Comparison of ENCODE assay signal across 17 mouse cellular contexts in the genomic region with DNA sequence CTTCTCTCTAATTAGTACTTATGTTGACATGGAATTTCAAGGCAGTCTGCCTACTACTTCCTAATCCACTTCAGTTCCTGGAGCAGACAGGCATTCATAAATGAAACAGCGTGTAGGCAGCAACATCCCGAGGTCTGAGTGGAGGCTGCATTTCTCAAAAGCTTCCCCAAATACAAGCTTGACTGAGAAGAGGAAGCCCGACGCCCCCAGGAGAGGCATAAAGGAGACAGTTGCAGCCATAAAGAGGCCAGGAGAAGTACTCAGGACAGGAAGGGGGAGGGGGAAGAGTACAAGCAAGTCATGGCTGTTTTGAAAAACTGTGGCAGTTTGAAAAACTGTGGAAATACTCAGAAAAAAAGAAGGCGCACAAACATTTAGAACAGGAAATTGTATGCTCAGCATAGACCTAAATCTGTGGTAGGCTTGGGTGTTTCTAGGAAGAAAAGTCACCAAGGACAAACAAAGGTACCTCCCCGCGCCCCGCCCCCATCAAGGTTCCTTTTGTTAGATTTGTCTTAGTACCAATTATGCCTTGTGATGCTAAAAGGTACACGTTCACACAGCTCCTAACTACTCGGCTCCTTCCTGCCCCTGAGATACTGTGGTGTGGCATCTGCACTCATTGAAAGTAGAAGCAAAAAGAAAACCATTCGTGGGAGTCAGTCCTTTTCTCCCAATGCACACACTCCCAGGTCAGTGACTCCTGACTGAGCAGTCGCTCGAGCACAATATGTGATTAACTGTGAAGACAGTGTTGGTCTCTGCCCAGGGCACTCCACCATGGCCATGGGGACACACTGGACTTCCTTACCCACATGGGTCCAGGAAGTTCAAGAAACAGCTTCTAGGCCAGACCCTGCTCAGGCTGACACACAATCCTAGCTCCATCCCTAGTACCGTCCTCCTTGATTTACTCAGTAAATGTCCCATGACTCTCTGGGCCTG.
DNase-seq lines count a peak whose midpoint lies in the region; ATAC-seq and TF ChIP-seq lines count a peak whose summit lies in the region.
"Had no signal": no experiment of that assay in that cellular context is flagged by ENCODE, and none has a peak within 500 bp of the region (broad histone marks: within the 10 kb centered on the region; RNA-seq: fewer than 3 reads in every experiment).

No protein-coding gene starts in this region.

- no peak for TF ChIP-seq CTCF in lung, embryonic 14.5 days (IDR thresholded peaks at IDR 0.05; ENCODE audit: low read depth)
- no peak for TF ChIP-seq CTCF in lung, adult 2 months (IDR thresholded peaks at IDR 0.05; ENCODE audit: insufficient read depth, low read length)

- H3K27me3 ChIP-seq in lung, embryonic 14.5 days (ENCODE audit: insufficient read depth, low read length), result no peaks in the 10 kb centered on the region
- no peaks in the 10 kb centered on the region for H3K27me3 ChIP-seq in embryonic facial prominence, embryonic 12.5 days
- peaks cover 7% of the 10 kb centered on the region for H3K27me3 ChIP-seq in megakaryocyte, embryonic 14.5 days (replicated peaks)
- H3K27me3 ChIP-seq: midbrain, embryonic 13.5 days; neural tube, embryonic 15.5 days; stomach, embryonic 15.5 days had no signal

- no peaks in the 10 kb centered on the region; the same call in 1 of the 2 replicates for H3K4me1 ChIP-seq in lung, embryonic 14.5 days (ENCODE audit: insufficient read depth)
- H3K4me1 ChIP-seq in lung, adult 2 months (ENCODE audit: control insufficient read depth, insufficient read depth, low read length), result no peaks in the 10 kb centered on the region
- peaks cover 15% of the 10 kb centered on the region for H3K4me1 ChIP-seq in embryonic facial prominence, embryonic 12.5 days
- peaks cover 25% of the 10 kb centered on the region for H3K4me1 ChIP-seq in megakaryocyte, embryonic 14.5 days

- peak; percentile 11 for DNase-seq in gastrocnemius, postnatal 14 days
- no peak for DNase-seq in gastrocnemius, postnatal 25 days
- DNase-seq in lung, embryonic 14.5 days, result peak; percentile 13
- no peak for DNase-seq in lung, adult 2 months
- DNase-seq in adrenal gland, adult (ENCODE audit: inconsistent age in 2 of 2, low spot score in 1 of 2), result no peak
- DNase-seq in right cerebral cortex, postnatal 10 days (ENCODE audit: low spot score in 2 of 2), result no peak
- DNase-seq: adrenal gland, postnatal 10 days; cerebellum, adult 8-10 months; heart, postnatal 14 days; lung, adult 18-20 months; right cerebral cortex, postnatal 4 days had no signal

- WGBS in lung, embryonic 14.5 days, result 57% methylated on average over 14 of the region's 14 CpGs
- WGBS in lung, adult 2 months, result 60% methylated on average over 14 of the region's 14 CpGs
- 55% methylated on average over 14 of the region's 14 CpGs for WGBS in embryonic facial prominence, embryonic 12.5 days

- intact Hi-C loops in gastrocnemius, postnatal 14 days (cut with DNase I; ENCODE audit: low total_unique reads), result no loop called here

- no peak for TF ChIP-seq POLR2A in lung, adult 2 months (IDR thresholded peaks at IDR 0.05; ENCODE audit: borderline replicate concordance, extremely low read depth, low read depth, low read length)

- 0 out of 2 replicates have a peak overlapping the region, but pooled peaks have one; percentile 20 for H3K27ac ChIP-seq in lung, embryonic 14.5 days (ENCODE audit: low read depth)
- H3K27ac ChIP-seq in embryonic facial prominence, embryonic 12.5 days, result peak overlapping the region; percentile 57
- H3K27ac ChIP-seq: midbrain, embryonic 13.5 days; neural tube, embryonic 15.5 days; stomach, embryonic 15.5 days had no signal

- no peak overlapping the region for H3K4me2 ChIP-seq in lung, embryonic 14.5 days
- no peak overlapping the region for H3K4me2 ChIP-seq in embryonic facial prominence, embryonic 12.5 days (replicated peaks)
- H3K4me2 ChIP-seq: midbrain, embryonic 13.5 days; neural tube, embryonic 15.5 days; stomach, embryonic 15.5 days had no signal

- no peaks in the 10 kb centered on the region for H3K9me3 ChIP-seq in lung, embryonic 14.5 days (ENCODE audit: low read depth, low read length)
- no peaks in the 10 kb centered on the region for H3K9me3 ChIP-seq in embryonic facial prominence, embryonic 12.5 days
- no peaks in the 10 kb centered on the region for H3K9me3 ChIP-seq in megakaryocyte, embryonic 14.5 days
- H3K9me3 ChIP-seq: midbrain, embryonic 13.5 days; neural tube, embryonic 15.5 days; stomach, embryonic 15.5 days had no signal

- H3K9ac ChIP-seq in lung, embryonic 14.5 days, result no peak overlapping the region
- no peak overlapping the region for H3K9ac ChIP-seq in embryonic facial prominence, embryonic 12.5 days
- H3K9ac ChIP-seq: midbrain, embryonic 13.5 days; neural tube, embryonic 15.5 days; stomach, embryonic 15.5 days had no signal

- no peak for ATAC-seq in lung, embryonic 14.5 days (ENCODE audit: insufficient read depth)
- ATAC-seq in embryonic facial prominence, embryonic 12.5 days (ENCODE audit: insufficient number of reproducible peaks, insufficient read depth, low FRiP score, low TSS enrichment), result no peak
- ATAC-seq: intestine, postnatal 0 days; midbrain, embryonic 13.5 days had no signal

- no peak overlapping the region for H3K4me3 ChIP-seq in lung, embryonic 14.5 days (ENCODE audit: low read depth, low read length)
- H3K4me3 ChIP-seq in lung, adult 2 months (replicated peaks; ENCODE audit: extremely low read depth, low read depth, low read length), result no peak overlapping the region
- no peak overlapping the region for H3K4me3 ChIP-seq in embryonic facial prominence, embryonic 12.5 days
- H3K4me3 ChIP-seq in megakaryocyte, embryonic 14.5 days (replicated peaks), result peak overlapping the region; percentile 16
- H3K4me3 ChIP-seq: midbrain, embryonic 13.5 days; neural tube, embryonic 15.5 days; stomach, embryonic 15.5 days had no signal

- no peaks in the 10 kb centered on the region for H3K36me3 ChIP-seq in lung, embryonic 14.5 days (ENCODE audit: insufficient read depth)
- H3K36me3 ChIP-seq in embryonic facial prominence, embryonic 12.5 days, result no peaks in the 10 kb centered on the region
- no peaks in the 10 kb centered on the region for H3K36me3 ChIP-seq in megakaryocyte, embryonic 14.5 days (replicated peaks; ENCODE audit: low read length)
- H3K36me3 ChIP-seq: midbrain, embryonic 13.5 days; neural tube, embryonic 15.5 days; stomach, embryonic 15.5 days had no signal

Comparison
In these comparisons a context has a peak if more than half of its experiments do, and no peak if none do; other contexts are left out.
1. DNase-seq: peak in gastrocnemius, postnatal 14 days (single experiment) and lung, embryonic 14.5 days (single experiment); none in gastrocnemius, postnatal 25 days (single experiment), lung, adult 2 months (single experiment), adrenal gland, adult (0 of 2) and right cerebral cortex, postnatal 10 days (0 of 2).